Mouse (Mus musculus): Measurements from ENCODE around the gene Elmo3. TPM values are rescaled to one million over a fixed set of nuclear protein-coding genes. Genes with fewer than 3 reads are reported as not detected.

Elmo3 gene
- polyA plus RNA-seq, 1 experiment from 2014 or later, result 1.3 TPM

- H3K4me1 ChIP-seq, result peaks cover 17% of the 10 kb centered on the region
- WGBS, result 95% methylated on average over 12 of the region's 12 CpGs
- no peak overlapping the region for H3K27ac ChIP-seq (replicated peaks)
- peaks cover 76% of the 10 kb centered on the region for H3K36me3 ChIP-seq
- H3K27me3 ChIP-seq (ENCODE audit: low read depth, poor library complexity, severe bottlenecking), result no peaks in the 10 kb centered on the region
- no peak for DNase-seq (ENCODE audit: low spot score)
- H3K9me3 ChIP-seq (replicated peaks), result no peaks in the 10 kb centered on the region
- no peak overlapping the region for H3K4me3 ChIP-seq
Observed at GRCm38 (mm10) chr8:105330325-105330724, 24.9 kb downstream of the Elmo3 start.

GRCm38 (mm10) chr8:105331469-105331868, 26.1 kb downstream of the Elmo3 start:
- H3K9me3 ChIP-seq (replicated peaks), result no peaks in the 10 kb centered on the region
- H3K27me3 ChIP-seq (ENCODE audit: low read depth, poor library complexity, severe bottlenecking), result no peaks in the 10 kb centered on the region
- H3K4me3 ChIP-seq, result no peak overlapping the region
- H3K27ac ChIP-seq (replicated peaks), result no peak overlapping the region
- H3K36me3 ChIP-seq, result peaks cover 88% of the 10 kb centered on the region
- 92% methylated on average over 22 of the region's 22 CpGs for WGBS
- H3K4me1 ChIP-seq, result peaks cover 11% of the 10 kb centered on the region
- DNase-seq (ENCODE audit: low spot score), result no peak

- Histone ChIP-seq H3K9me3 (replicated peaks) (no peaks in the 10 kb centered on the region), H3K4me3 (no peak overlapping the region), H3K27ac (replicated peaks) (no peak overlapping the region), H3K4me1 (peaks cover 12% of the 10 kb centered on the region), H3K36me3 (peaks cover 92% of the 10 kb centered on the region), H3K27me3 (ENCODE audit: low read depth, poor library complexity, severe bottlenecking) (peaks cover 4% of the 10 kb centered on the region)
- WGBS, result 95% methylated on average over 9 of the region's 9 CpGs
- DNase-seq (ENCODE audit: low spot score), result no peak
Observed at GRCm38 (mm10) chr8:105331931-105332330, 26.5 kb downstream of the Elmo3 start.

- H3K9me3 ChIP-seq (replicated peaks), result no peaks in the 10 kb centered on the region
- peaks cover 6% of the 10 kb centered on the region for H3K4me1 ChIP-seq
- 93% methylated on average over 2 of the region's 2 CpGs for WGBS
- no peak overlapping the region for H3K27ac ChIP-seq (replicated peaks)
- no peak overlapping the region for H3K4me3 ChIP-seq
- DNase-seq (ENCODE audit: low spot score), result no peak
- H3K27me3 ChIP-seq (ENCODE audit: low read depth, poor library complexity, severe bottlenecking), result peaks cover 10% of the 10 kb centered on the region
- peaks cover 98% of the 10 kb centered on the region for H3K36me3 ChIP-seq
Observed at GRCm38 (mm10) chr8:105332523-105332922, 27.1 kb downstream of the Elmo3 start.

- WGBS, result 49% methylated on average over 32 of the region's 32 CpGs
- DNase-seq (ENCODE audit: low spot score), result no peak
- H3K9me3 ChIP-seq (replicated peaks), result no peaks in the 10 kb centered on the region
- peaks cover 71% of the 10 kb centered on the region for H3K36me3 ChIP-seq
- peaks cover 14% of the 10 kb centered on the region for H3K27me3 ChIP-seq (ENCODE audit: low read depth, poor library complexity, severe bottlenecking)
- H3K4me3 ChIP-seq, result no peak overlapping the region; the same call in 1 of the 2 replicates
- H3K4me1 ChIP-seq, result 0 out of 2 replicates have a peak, but pooled peaks cover 4% of the 10 kb centered on the region
- no peak overlapping the region for H3K27ac ChIP-seq (replicated peaks)
Observed at GRCm38 (mm10) chr8:105336373-105337130, 31.2 kb downstream of the Elmo3 start.

GRCm38 (mm10) chr8:105338992-105339391, 33.6 kb downstream of the Elmo3 start:
- WGBS, result 66% methylated on average over 4 of the region's 4 CpGs

GRCm38 (mm10) chr8:105339886-105340635, 34.7 kb downstream of the Elmo3 start:
- H3K4me3 ChIP-seq, result no peak overlapping the region
- no peak overlapping the region for H3K27ac ChIP-seq (replicated peaks)
- DNase-seq (ENCODE audit: low spot score), result no peak
- H3K9me3 ChIP-seq (replicated peaks), result no peaks in the 10 kb centered on the region
- H3K27me3 ChIP-seq (ENCODE audit: low read depth, poor library complexity, severe bottlenecking), result peaks cover 14% of the 10 kb centered on the region
- H3K4me1 ChIP-seq, result peaks cover 13% of the 10 kb centered on the region
- WGBS, result 81% methylated on average over 6 of the region's 6 CpGs
- H3K36me3 ChIP-seq, result peaks cover 36% of the 10 kb centered on the region

More at GRCm38 (mm10) chr8:105338992-105339391, 33.6 kb downstream of the Elmo3 start:
- 0 out of 2 replicates have a peak, but pooled peaks cover 4% of the 10 kb centered on the region for H3K4me1 ChIP-seq
- H3K36me3 ChIP-seq, result peaks cover 47% of the 10 kb centered on the region
- no peaks in the 10 kb centered on the region for H3K9me3 ChIP-seq (replicated peaks)
- no peak overlapping the region for H3K4me3 ChIP-seq
- H3K27ac ChIP-seq (replicated peaks), result no peak overlapping the region
- peaks cover 14% of the 10 kb centered on the region for H3K27me3 ChIP-seq (ENCODE audit: low read depth, poor library complexity, severe bottlenecking)
- DNase-seq (ENCODE audit: low spot score), result no peak

- Histone ChIP-seq H3K4me3 (no peak overlapping the region), H3K36me3 (peaks cover 23% of the 10 kb centered on the region), H3K9me3 (replicated peaks) (no peaks in the 10 kb centered on the region), H3K27me3 (ENCODE audit: low read depth, poor library complexity, severe bottlenecking) (peaks cover 14% of the 10 kb centered on the region), H3K4me1 (peaks cover 26% of the 10 kb centered on the region), H3K27ac (replicated peaks) (no peak overlapping the region)
- no peak for DNase-seq (ENCODE audit: low spot score)
- 61% methylated on average over 8 of the region's 8 CpGs for WGBS
Observed at GRCm38 (mm10) chr8:105341399-105341798, 36.0 kb downstream of the Elmo3 start.

GRCm38 (mm10) chr8:105342768-105343167, 37.4 kb downstream of the Elmo3 start:
- H3K27ac ChIP-seq (replicated peaks), result no peak overlapping the region
- H3K4me3 ChIP-seq, result no peak overlapping the region
- DNase-seq (ENCODE audit: low spot score), result no peak
- H3K36me3 ChIP-seq, result peaks cover 9% of the 10 kb centered on the region
- H3K27me3 ChIP-seq (ENCODE audit: low read depth, poor library complexity, severe bottlenecking), result peaks cover 2% of the 10 kb centered on the region
- 83% methylated on average over 4 of the region's 4 CpGs for WGBS
- peaks cover 36% of the 10 kb centered on the region for H3K4me1 ChIP-seq
- H3K9me3 ChIP-seq (replicated peaks), result no peaks in the 10 kb centered on the region

- H3K27me3 ChIP-seq (ENCODE audit: low read depth, poor library complexity, severe bottlenecking), result no peaks in the 10 kb centered on the region
- no peaks in the 10 kb centered on the region for H3K9me3 ChIP-seq (replicated peaks)
- 77% methylated on average over 8 of the region's 8 CpGs for WGBS
Observed at GRCm38 (mm10) chr8:105343791-105344574, 38.6 kb downstream of the Elmo3 start.

GRCm38 (mm10) chr8:105345061-105345975, 39.9 kb downstream of the Elmo3 start:
- H3K27me3 ChIP-seq (ENCODE audit: low read depth, poor library complexity, severe bottlenecking), result peaks cover 10% of the 10 kb centered on the region
- peaks cover 61% of the 10 kb centered on the region for H3K4me1 ChIP-seq
- WGBS, result 77% methylated on average over 7 of the region's 7 CpGs
- no peak for DNase-seq (ENCODE audit: low spot score)
- no peaks in the 10 kb centered on the region for H3K36me3 ChIP-seq
- H3K9me3 ChIP-seq (replicated peaks), result no peaks in the 10 kb centered on the region
- no peak overlapping the region for H3K27ac ChIP-seq (replicated peaks)
- H3K4me3 ChIP-seq, result peak overlapping the region; percentile 76; the same call in 1 of the 2 replicates

More at GRCm38 (mm10) chr8:105343791-105344574, 38.6 kb downstream of the Elmo3 start:
- H3K27ac ChIP-seq (replicated peaks), result no peak overlapping the region
- no peak for DNase-seq (ENCODE audit: low spot score)
- H3K4me1 ChIP-seq, result peaks cover 48% of the 10 kb centered on the region
- no peak overlapping the region for H3K4me3 ChIP-seq
- no peaks in the 10 kb centered on the region for H3K36me3 ChIP-seq

Data from midbrain, embryonic 10.5 days (tissue).